Mouse (Mus musculus): ENCODE measurements at regions not wholly inside any gene's neighbourhood (a gene's known extent, or its start where the extent isn't known, plus 50 kb on each side); places are given as distances from the start of the nearest gene placed in this dataset.

- Histone ChIP-seq H3K27ac (replicated peaks; ENCODE audit: low read depth, low read length) (no peak overlapping the region), H3K9ac (replicated peaks; ENCODE audit: low read length) (no peak overlapping the region), H3K9me3 (replicated peaks; ENCODE audit: control insufficient read depth, low read length) (no peaks in the 10 kb centered on the region), H3K4me3 (ENCODE audit: low read depth, low read length) (no peak overlapping the region), H3K4me1 (ENCODE audit: control insufficient read depth, insufficient read depth, low read length) (no peaks in the 10 kb centered on the region), H3K27me3 (ENCODE audit: control insufficient read depth, insufficient read depth, low read length) (no peaks in the 10 kb centered on the region), H3K36me3 (replicated peaks; ENCODE audit: control insufficient read depth, insufficient read depth, low read depth, low read length) (no peaks in the 10 kb centered on the region), H3K4me2 (ENCODE audit: low read depth, low read length) (no peak overlapping the region)
- DNase-seq (ENCODE audit: low spot score) (no peak), ATAC-seq (replicated peaks; ENCODE audit: insufficient number of reproducible peaks, low FRiP score, low TSS enrichment, low read depth) (no peak)
- 90% methylated on average over 4 of the region's 4 CpGs for WGBS
Measured at GRCm38 (mm10) chr14:72848271-72848955, 138.6 kb upstream of the Fndc3a start.

GRCm38 (mm10) chr14:72847466-72847865 lies 137.7 kb upstream of the Fndc3a start:
- no peaks in the 10 kb centered on the region for H3K27me3 ChIP-seq (ENCODE audit: control insufficient read depth, insufficient read depth, low read length)
- 70% methylated on average over 7 of the region's 7 CpGs for WGBS

GRCm38 (mm10) chr14:72845621-72846440 lies 136.0 kb upstream of the Fndc3a start:
- no peaks in the 10 kb centered on the region for H3K36me3 ChIP-seq (replicated peaks; ENCODE audit: control insufficient read depth, insufficient read depth, low read depth, low read length)
- WGBS = 78% methylated on average over 5 of the region's 5 CpGs
- H3K4me1 ChIP-seq (ENCODE audit: control insufficient read depth, insufficient read depth, low read length) = no peaks in the 10 kb centered on the region
- no peak overlapping the region for H3K27ac ChIP-seq (replicated peaks; ENCODE audit: low read depth, low read length)
- ATAC-seq (replicated peaks; ENCODE audit: insufficient number of reproducible peaks, low FRiP score, low TSS enrichment, low read depth) (no peak), DNase-seq (ENCODE audit: low spot score) (no peak)
- H3K4me2 ChIP-seq (ENCODE audit: low read depth, low read length) = no peak overlapping the region
- H3K4me3 ChIP-seq (ENCODE audit: low read depth, low read length) = no peak overlapping the region
- no peaks in the 10 kb centered on the region for H3K27me3 ChIP-seq (ENCODE audit: control insufficient read depth, insufficient read depth, low read length)
- H3K9me3 ChIP-seq (replicated peaks; ENCODE audit: control insufficient read depth, low read length) = no peaks in the 10 kb centered on the region
- no peak overlapping the region for H3K9ac ChIP-seq (replicated peaks; ENCODE audit: low read length)

More at GRCm38 (mm10) chr14:72847466-72847865, 137.7 kb upstream of the Fndc3a start:
- H3K27ac ChIP-seq (replicated peaks; ENCODE audit: low read depth, low read length) = no peak overlapping the region
- no peaks in the 10 kb centered on the region for H3K9me3 ChIP-seq (replicated peaks; ENCODE audit: control insufficient read depth, low read length)
- DNase-seq (ENCODE audit: low spot score) (no peak), ATAC-seq (replicated peaks; ENCODE audit: insufficient number of reproducible peaks, low FRiP score, low TSS enrichment, low read depth) (no peak)
- no peaks in the 10 kb centered on the region for H3K4me1 ChIP-seq (ENCODE audit: control insufficient read depth, insufficient read depth, low read length)
- no peak overlapping the region for H3K4me3 ChIP-seq (ENCODE audit: low read depth, low read length)
- no peak overlapping the region for H3K9ac ChIP-seq (replicated peaks; ENCODE audit: low read length)
- no peak overlapping the region for H3K4me2 ChIP-seq (ENCODE audit: low read depth, low read length)
- no peaks in the 10 kb centered on the region for H3K36me3 ChIP-seq (replicated peaks; ENCODE audit: control insufficient read depth, insufficient read depth, low read depth, low read length)

GRCm38 (mm10) chr14:72844753-72845369 lies 135.1 kb upstream of the Fndc3a start:
- no peaks in the 10 kb centered on the region for H3K27me3 ChIP-seq (ENCODE audit: control insufficient read depth, insufficient read depth, low read length)
- no peak overlapping the region for H3K4me3 ChIP-seq (ENCODE audit: low read depth, low read length)
- ATAC-seq (replicated peaks; ENCODE audit: insufficient number of reproducible peaks, low FRiP score, low TSS enrichment, low read depth) (no peak), DNase-seq (ENCODE audit: low spot score) (peak; percentile 52)
- H3K9me3 ChIP-seq (replicated peaks; ENCODE audit: control insufficient read depth, low read length) = no peaks in the 10 kb centered on the region
- H3K27ac ChIP-seq (replicated peaks; ENCODE audit: low read depth, low read length) = no peak overlapping the region
- H3K9ac ChIP-seq (replicated peaks; ENCODE audit: low read length) = no peak overlapping the region
- no peaks in the 10 kb centered on the region for H3K4me1 ChIP-seq (ENCODE audit: control insufficient read depth, insufficient read depth, low read length)
- 52% methylated on average over 5 of the region's 5 CpGs for whole genome bisulfite sequencing
- H3K4me2 ChIP-seq (ENCODE audit: low read depth, low read length) = no peak overlapping the region
- no peaks in the 10 kb centered on the region for H3K36me3 ChIP-seq (replicated peaks; ENCODE audit: control insufficient read depth, insufficient read depth, low read depth, low read length)

- H3K9me3 ChIP-seq (replicated peaks; ENCODE audit: control insufficient read depth, low read length) = no peaks in the 10 kb centered on the region
- H3K27ac ChIP-seq (replicated peaks; ENCODE audit: low read depth, low read length) = no peak overlapping the region
- no peak overlapping the region for H3K9ac ChIP-seq (replicated peaks; ENCODE audit: low read length)
- H3K4me1 ChIP-seq (ENCODE audit: control insufficient read depth, insufficient read depth, low read length) = no peaks in the 10 kb centered on the region
- ATAC-seq (replicated peaks; ENCODE audit: insufficient number of reproducible peaks, low FRiP score, low TSS enrichment, low read depth) (no peak), DNase-seq (ENCODE audit: low spot score) (no peak)
- no peak overlapping the region for H3K4me3 ChIP-seq (ENCODE audit: low read depth, low read length)
- no peaks in the 10 kb centered on the region for H3K27me3 ChIP-seq (ENCODE audit: control insufficient read depth, insufficient read depth, low read length)
- H3K4me2 ChIP-seq (ENCODE audit: low read depth, low read length) = no peak overlapping the region
- 69% methylated on average over 1 of the region's 1 CpGs for WGBS
- no peaks in the 10 kb centered on the region for H3K36me3 ChIP-seq (replicated peaks; ENCODE audit: control insufficient read depth, insufficient read depth, low read depth, low read length)
Measured at GRCm38 (mm10) chr14:72841753-72842152, 131.9 kb upstream of the Fndc3a start.

- no peak for DNase-seq (ENCODE audit: low spot score)
- no peak overlapping the region for H3K9ac ChIP-seq (replicated peaks; ENCODE audit: low read length)
- H3K27me3 ChIP-seq (ENCODE audit: control insufficient read depth, insufficient read depth, low read length) = no peaks in the 10 kb centered on the region
- H3K4me3 ChIP-seq (ENCODE audit: low read depth, low read length) = no peak overlapping the region
- H3K4me2 ChIP-seq (ENCODE audit: low read depth, low read length) = no peak overlapping the region
- ATAC-seq (replicated peaks; ENCODE audit: insufficient number of reproducible peaks, low FRiP score, low TSS enrichment, low read depth) = no peak
- H3K4me1 ChIP-seq (ENCODE audit: control insufficient read depth, insufficient read depth, low read length) = no peaks in the 10 kb centered on the region
- 87% methylated on average over 4 of the region's 4 CpGs for WGBS
- no peaks in the 10 kb centered on the region for H3K36me3 ChIP-seq (replicated peaks; ENCODE audit: control insufficient read depth, insufficient read depth, low read depth, low read length)
- no peak overlapping the region for H3K27ac ChIP-seq (replicated peaks; ENCODE audit: low read depth, low read length)
- no peaks in the 10 kb centered on the region for H3K9me3 ChIP-seq (replicated peaks; ENCODE audit: control insufficient read depth, low read length)
Measured at GRCm38 (mm10) chr14:72835158-72835557, 125.4 kb upstream of the Fndc3a start.

- ATAC-seq (replicated peaks; ENCODE audit: insufficient number of reproducible peaks, low FRiP score, low TSS enrichment, low read depth) (no peak), DNase-seq (ENCODE audit: low spot score) (peak; percentile 53)
- Histone ChIP-seq H3K27me3 (ENCODE audit: control insufficient read depth, insufficient read depth, low read length) (no peaks in the 10 kb centered on the region), H3K36me3 (replicated peaks; ENCODE audit: control insufficient read depth, insufficient read depth, low read depth, low read length) (no peaks in the 10 kb centered on the region), H3K9me3 (replicated peaks; ENCODE audit: control insufficient read depth, low read length) (no peaks in the 10 kb centered on the region), H3K9ac (replicated peaks; ENCODE audit: low read length) (no peak overlapping the region), H3K27ac (replicated peaks; ENCODE audit: low read depth, low read length) (no peak overlapping the region), H3K4me2 (ENCODE audit: low read depth, low read length) (no peak overlapping the region), H3K4me3 (ENCODE audit: low read depth, low read length) (no peak overlapping the region), H3K4me1 (ENCODE audit: control insufficient read depth, insufficient read depth, low read length) (no peaks in the 10 kb centered on the region)
- WGBS = 13% methylated on average over 5 of the region's 5 CpGs
Measured at GRCm38 (mm10) chr14:72829261-72829660, 119.5 kb upstream of the Fndc3a start.

GRCm38 (mm10) chr14:72825549-72825948 lies 115.7 kb upstream of the Fndc3a start:
- Histone ChIP-seq H3K4me1 (ENCODE audit: control insufficient read depth, insufficient read depth, low read length) (no peaks in the 10 kb centered on the region), H3K27me3 (ENCODE audit: control insufficient read depth, insufficient read depth, low read length) (no peaks in the 10 kb centered on the region), H3K9ac (replicated peaks; ENCODE audit: low read length) (no peak overlapping the region), H3K4me3 (ENCODE audit: low read depth, low read length) (no peak overlapping the region), H3K9me3 (replicated peaks; ENCODE audit: control insufficient read depth, low read length) (no peaks in the 10 kb centered on the region), H3K36me3 (replicated peaks; ENCODE audit: control insufficient read depth, insufficient read depth, low read depth, low read length) (no peaks in the 10 kb centered on the region), H3K27ac (replicated peaks; ENCODE audit: low read depth, low read length) (no peak overlapping the region), H3K4me2 (ENCODE audit: low read depth, low read length) (no peak overlapping the region)
- 81% methylated on average over 4 of the region's 4 CpGs for WGBS
- no peak for ATAC-seq (replicated peaks; ENCODE audit: insufficient number of reproducible peaks, low FRiP score, low TSS enrichment, low read depth)
- no peak for DNase-seq (ENCODE audit: low spot score)

Measured in embryonic facial prominence, embryonic 11.5 days (tissue).